Mouse (Mus musculus): ENCODE data around the gene Noc3l.

The Noc3l gene

DNA sequence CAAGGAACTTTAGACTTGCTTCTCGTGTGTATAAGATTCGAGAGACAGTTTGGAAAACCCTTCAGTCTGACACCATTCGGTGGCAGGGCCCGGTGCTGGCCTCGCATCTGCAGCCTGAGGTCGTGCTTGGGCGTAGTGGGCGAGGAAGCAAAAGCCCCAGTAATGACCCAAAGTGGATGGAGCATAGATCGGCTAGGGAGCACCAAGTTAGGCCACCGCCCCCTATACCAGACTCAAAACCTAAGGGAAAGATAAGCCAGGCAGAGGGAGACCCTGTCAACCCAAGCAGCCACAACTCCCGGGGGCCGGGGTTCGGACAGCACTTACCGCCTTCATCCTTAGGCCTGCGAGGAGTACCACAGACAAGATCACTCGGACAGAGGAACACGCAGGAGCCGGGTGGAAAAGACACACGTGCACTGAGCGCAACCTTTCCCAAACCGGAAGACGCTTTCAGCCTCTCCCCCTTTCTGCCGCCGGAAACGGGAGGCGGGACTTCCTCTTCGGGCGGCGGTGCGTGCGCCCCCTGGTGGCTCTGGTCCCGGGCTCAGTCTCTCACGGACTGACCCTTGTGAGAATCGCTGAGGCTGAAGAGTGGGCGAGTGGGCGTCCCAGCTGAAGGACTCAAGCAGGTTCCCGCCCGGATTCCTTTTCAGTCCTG, at the start of gene Noc3l:
Noc3l (minus strand) TSS at position 472 of the 661 bp plus-strand sequence.
- DNase-seq: peak; percentile 98

DNA sequence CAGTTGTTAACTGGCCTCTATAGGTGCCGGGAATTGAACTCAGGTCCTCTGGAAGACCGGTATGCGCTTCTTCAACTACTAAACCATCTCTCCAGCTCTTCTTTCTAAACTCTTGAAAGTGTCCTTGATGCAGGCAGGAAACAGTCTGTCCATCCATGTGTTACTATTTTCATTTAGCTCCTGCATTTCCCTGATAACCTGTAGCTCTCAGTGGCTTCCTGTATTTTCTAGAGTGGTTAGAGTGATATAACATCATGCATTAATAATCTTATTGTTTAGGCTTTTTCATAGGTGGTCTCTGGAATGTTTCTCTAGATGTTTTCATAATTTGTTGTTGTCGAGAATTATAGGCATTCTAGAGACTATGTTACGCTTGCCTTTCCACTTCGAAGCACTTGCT, 43.5 kb upstream of the Noc3l start:
- no peak for DNase-seq

DNA sequence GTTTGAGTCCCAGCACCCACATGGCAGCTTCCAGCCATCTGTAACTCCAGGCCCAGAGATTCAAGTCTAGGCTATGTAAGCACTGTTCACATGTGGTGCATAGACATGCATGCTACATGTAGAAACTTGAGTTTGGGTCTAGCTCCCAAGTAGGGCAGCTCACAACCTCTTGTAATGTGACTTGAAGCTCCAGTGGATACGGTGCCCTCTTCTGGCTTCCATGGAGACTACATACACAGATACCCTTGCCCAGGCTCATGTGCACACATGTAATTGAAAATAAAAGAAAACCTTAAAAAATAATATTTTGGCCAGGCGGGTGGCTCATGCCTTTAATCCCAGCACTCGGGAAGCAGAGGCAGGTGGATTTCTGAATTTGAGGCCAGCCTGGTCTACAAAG, 39.2 kb upstream of the Noc3l start:
- no peak for DNase-seq

DNA sequence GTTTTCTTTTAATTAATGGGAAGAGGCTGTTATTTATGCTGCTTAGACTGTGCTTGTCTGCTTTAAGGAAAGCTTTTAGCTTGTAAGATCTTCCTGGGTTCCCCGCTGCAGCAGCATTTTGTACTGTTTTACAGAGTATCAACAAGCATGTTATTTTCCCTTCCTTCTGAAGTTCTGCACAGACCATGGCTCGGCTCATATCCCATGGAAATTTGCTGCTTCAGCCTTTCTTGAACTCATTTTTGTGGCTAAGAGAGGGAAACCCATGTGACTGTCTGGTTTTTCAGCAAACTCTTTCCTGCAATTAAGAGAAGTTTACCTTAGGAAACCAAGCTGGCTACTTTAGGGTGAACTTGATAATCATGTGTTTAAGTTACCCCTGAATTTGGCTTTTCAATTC, 27.3 kb upstream of the Noc3l start:
- DNase-seq: no peak

DNA sequence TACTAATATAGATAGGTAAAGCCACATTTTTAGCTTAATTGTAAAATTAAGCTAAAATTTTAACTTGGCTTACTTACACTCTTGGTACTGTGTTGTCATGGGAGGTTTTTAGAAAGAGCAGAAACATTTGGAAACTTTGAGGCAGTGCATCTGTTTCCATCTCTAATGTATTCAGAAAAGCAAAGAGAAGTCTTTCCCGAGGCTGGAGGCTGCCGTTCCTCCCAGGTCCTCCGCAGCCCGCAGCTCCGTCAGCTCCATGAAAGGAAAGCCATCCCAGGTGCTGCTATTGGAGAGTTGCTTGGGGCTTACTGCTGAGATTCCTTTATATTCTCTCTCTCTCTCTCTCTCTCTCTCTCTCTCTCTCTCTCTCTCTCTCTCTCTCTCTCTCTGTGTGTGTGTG, 25.8 kb upstream of the Noc3l start:
- DNase-seq: no peak

DNA sequence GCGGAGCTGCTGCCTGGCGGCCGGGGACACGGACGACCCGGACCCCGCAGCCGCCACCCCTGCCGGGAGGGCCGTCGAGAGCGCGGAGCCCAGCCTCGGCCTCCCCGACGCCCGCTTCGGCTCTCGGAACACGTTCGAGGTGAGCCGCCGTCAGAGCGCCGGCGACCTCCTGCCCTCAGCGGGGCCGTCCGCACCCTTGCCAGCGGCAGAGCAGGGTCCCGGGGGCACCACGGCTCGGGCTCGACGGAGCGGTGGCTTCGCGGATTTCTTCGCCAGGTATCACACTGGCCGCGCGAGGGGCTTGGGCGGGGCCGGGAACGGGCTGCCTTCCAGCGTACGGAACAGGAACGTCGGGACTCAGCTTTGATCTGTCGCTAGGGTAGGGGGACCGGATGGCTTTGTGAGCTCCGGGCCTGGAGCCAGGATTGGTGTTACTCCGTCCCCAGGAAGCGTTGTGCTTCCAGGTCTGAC, 18.2 kb upstream of the Noc3l start:
- peak; percentile 97 for DNase-seq

DNA sequence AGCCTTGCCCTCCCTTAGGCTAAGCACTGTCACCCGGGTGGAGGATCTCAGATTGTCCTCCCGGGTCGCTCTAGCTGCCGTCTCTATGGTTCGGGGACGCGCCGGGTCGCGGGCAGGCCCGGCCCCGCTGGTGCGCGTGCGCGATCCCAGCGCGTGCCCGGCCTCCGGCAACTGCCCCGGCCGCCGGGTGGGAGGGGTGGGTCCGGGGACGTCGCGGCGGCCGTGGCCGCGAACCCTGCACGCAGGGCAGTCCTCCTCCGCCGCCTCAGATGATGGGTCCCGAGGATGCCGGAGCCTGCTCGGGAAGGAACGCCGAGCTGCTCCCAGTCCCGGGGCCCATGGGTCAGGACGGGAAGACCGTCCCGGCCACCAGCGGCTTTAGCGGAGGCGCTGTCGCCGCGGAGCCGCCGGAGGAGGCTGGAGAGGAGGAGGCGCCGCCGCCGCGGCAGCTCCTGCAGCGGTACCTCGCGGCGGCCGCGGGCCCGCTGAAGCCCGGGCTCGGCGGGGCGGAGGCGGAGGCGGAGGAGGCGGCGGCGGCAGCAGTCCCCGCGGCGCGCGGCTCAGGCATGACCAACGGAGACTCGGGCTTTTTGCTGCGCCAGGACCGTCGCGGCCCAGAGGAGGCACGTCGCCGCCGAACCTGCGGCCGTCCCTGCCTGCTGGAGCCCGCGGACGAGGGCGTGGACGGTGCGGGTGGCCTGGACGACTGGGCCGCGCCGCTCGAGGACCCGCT, 17.6 kb upstream of the Noc3l start, which contains the start of gene Tbc1d12:
Tbc1d12 (plus strand) TSS at position 142 of the 733 bp plus-strand sequence.
- peak; percentile 99 for DNase-seq

DNA sequence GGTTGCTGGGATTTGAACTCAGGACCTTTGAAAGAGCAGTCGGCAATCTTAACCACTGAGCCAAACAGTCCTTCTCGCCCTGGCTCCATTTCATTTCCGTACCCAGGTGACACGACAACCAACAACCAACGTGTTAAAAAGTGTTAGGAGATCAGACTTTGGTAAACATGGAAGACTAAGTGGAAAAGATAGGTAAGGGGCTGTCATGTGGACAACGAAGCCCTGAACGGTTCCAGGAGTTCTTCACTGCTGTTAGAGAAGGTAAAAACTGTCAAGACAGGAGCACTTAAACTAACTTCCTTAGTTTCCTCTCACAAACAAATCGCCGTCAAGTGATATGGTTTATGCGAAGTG, 17.0 kb upstream of the Noc3l start:
- DNase-seq: no peak

DNA sequence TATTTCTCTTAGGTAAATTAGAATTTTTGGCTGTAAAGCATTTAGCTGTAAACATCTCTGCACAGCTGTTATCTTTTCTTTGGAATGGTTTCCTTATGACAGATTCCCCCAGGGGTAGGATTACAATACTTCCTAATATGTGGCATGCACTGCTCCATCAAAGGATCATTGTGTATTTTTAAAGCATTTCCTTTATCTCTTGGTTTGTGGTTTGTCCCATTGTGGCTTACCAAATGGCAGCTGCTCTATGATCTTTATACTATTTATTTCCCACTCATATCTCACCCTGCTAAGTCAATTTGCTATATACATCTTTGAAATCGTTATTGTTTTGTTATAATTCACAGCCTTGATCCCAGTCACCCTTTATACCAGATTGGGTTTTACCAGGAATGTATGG, 14.2 kb upstream of the Noc3l start:
- DNase-seq: no peak

DNA sequence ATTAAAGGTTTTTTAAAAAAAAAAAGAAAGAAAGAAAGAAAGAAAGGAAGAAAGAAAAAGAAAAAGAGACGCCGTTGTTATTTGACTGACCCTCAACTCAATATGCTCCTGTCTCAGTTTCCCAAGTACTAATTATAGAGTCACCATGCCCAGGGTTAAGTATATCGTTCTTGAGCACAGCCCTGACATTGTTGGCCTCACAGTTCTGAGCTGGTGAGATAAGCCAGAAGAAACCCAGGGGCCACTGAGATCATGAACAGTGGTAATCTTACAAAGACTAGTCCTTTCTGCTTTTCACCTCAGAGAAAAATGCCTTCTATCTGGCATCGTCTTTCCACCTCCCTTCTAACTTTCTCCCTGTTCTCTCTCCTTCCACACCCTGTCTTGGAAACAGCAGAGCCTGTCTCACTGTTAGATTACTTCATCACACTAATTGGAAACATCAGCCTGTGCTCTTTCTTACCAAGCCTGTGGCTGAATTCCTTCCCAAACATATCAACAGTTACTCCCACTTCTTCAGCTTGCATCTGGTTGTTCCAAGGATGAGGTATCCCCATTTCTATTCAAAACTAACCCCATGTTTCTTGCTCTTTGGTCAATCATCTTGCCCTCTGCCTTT, 1.3 kb upstream of the Noc3l start:
- peak; percentile 84 for DNase-seq

DNA sequence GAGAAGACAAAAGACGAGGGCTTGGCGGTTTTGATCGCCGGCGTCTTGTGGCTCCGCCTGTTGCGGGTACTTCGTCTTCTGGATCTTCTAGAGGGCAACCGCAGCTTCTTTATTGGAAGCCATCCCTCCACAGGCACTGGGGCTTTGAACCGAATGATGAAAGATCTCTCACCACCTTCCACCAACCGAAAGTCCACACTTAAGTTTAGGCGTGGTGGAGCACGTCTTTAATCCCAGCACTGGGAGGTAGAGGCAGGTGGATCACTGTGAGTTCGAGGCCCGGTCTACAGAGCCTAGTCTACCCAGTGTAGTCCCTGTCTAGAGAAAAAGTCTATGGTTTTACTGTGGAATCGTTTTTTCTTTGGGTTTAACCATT, 378 bp upstream of the Noc3l start:
- no peak for DNase-seq

DNA sequence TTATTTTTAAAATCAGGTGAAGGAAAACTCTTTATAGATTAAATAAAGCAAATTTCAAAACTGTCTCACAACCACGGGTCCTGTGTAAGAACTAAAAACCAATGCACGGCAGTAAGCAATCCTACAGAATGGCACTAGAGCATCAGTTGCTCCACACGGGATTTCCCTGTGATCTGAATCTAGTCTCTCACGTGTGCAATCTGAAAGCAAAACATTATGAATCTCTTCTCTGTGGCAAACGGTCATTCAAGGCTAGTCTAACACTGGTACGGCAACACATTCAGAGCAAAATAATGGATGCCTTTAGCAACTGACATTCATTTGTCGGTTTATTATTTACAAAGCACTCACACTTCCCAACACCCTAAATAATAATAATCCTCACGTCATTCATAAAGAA, 846 bp downstream of the Noc3l start:
- DNase-seq: no peak

DNA sequence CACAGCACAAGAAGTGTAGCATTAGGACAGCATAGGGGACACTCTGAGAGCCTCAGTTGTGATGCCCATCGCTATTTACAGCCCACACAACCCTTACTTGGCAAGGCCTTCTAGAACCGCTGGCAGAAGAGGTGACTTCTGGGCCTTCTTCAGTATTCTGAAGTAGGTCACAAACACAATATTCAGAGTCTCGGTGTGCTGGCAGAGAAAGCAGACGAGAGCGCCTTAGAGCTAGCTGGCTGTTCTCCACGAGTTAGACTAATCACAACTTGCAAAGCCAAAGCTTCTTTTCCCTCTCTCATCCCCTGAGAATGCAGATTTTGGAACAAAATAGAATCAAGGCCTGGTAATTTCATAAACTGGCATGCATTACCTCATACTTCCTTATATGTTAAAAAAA, 20.2 kb downstream of the Noc3l start:
- DNase-seq: peak; percentile 85

DNA sequence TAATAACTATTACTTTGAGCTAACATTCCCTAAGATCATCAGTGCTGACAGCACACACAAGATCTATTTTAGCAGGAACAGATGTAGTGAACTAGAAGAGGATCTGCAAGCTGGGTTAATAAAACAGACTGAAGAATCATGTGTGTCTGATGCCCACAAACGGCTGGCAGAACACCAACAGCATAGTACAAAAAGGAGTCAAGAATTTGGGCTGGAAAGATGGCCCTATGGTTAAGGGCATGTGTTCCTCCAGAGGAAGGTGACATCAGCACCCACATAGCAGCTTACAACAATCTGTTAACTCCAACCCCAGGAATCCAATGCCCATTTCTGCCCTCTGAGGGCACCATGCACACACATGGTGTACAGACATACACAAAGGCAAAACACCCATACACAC, 20.7 kb downstream of the Noc3l start:
- DNase-seq: peak; percentile 74

DNA sequence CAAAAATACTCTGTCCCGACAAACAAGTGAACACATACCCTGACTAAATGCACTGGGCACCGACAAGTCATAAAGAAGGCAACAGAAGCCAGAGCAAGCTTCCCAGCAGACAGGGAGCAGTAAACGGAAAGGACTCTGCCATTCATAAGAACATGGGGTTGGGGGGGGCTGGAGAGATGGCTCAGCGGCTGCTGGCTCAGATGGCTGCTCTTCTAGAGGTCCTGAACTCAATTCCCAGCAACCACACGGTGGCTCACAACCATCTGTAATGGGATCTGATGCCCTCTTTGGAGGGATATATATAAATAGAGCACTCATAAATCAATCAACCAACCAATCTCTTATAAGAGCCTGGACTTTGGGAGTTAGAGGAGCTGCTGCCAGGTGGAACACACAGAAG, 22.5 kb downstream of the Noc3l start:
- DNase-seq: peak; percentile 34

DNA sequence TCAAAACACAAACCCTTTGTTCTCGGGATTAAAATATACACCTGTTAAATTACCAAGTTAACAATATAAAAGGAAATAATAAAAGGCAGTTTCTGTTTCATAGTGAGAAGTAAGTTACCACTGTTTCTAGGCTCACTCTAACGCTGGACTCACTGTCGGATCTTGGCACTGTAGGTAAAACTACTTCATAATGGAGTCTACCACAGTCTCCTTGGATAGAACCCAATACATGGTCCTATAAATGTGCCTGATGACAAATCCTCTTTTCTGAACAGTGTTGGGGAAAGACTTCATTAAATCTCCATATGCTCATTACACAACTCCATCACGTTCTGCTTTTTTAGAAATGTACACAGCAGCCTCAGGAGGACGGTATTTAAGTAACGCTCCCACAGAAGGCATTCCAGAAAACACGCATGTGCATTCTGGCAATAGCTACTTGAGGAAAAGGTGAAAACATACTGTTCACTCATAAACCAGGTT, 25.4 kb downstream of the Noc3l start:
- no peak for DNase-seq

DNA sequence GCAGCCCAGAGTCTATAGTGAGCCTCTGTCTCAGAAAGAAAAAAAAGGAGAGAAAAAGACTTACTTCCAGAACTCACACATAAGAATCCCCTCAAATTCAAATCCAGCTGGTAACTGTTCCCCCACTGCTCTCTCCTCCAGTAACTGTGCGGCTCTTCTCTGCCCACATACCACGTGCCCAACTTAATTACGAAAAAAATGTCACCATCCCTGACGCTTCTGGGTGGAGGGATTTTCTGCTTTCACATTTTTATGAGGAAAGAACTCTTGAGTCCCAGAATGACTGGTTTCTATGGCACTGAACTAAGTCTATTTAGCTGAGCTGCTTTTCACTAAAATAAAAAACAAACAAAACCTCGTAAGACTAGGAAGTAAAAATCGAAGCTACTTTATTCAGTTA, 31.3 kb downstream of the Noc3l start:
- peak; percentile 27 for DNase-seq

DNA sequence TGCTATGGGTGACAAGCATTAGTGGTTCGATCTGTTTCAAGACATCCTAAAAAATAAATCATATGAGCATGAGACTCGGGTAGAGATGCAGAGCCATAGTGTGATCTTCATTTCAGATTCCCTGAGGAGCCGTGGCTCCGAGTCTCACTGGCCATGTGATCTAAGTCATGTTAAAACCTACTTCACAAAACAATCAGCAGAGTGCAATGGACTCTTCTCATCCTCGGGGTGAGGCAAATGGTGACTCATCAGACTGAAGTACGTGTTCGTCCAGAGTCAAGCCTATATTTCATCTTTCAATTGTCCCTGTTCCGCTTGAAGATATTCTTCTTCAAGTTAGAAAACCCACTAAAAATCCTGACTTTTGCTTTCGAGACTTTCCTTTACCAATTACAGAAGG, 35.5 kb downstream of the Noc3l start:
- peak; percentile 29 for DNase-seq

DNA sequence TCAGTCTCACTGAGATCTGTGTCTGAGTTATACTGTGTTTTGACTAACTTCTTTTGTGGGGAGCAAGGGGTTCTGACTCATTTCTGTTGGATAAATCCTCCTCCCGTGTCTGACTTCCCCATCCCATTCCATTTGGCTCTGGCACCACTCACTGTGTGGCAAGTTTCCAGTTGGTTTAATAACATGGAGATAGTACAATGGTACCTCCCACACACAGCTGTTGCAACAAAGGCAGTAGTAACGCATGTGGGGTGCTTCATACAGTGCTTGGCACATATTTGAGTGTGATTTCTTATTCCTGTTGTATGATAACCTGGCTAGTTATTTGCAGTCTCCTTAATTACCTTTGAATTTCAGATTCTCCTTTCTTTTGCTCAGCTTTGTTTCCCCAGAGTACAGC, 40.2 kb downstream of the Noc3l start:
- peak; percentile 90 for DNase-seq

DNA sequence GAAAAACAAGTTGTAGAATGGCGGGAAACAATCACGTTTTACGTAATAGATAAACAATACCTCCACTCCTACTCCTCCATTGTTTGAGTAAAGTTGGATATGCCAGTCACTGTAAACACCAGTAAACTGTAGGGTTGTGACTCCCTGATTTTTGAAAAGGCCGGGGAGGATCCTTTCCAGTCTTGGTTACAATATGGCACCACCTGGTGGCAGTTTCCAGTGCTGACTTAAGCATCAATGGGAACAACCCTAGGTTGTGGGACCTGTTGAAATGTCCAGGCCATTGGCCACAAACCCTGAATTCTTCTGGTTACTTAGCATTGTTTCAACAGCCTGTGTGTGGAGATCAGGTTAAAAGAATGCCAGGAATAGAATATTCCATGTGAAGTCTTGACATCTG, 43.5 kb downstream of the Noc3l start:
- DNase-seq: peak; percentile 86

DNA sequence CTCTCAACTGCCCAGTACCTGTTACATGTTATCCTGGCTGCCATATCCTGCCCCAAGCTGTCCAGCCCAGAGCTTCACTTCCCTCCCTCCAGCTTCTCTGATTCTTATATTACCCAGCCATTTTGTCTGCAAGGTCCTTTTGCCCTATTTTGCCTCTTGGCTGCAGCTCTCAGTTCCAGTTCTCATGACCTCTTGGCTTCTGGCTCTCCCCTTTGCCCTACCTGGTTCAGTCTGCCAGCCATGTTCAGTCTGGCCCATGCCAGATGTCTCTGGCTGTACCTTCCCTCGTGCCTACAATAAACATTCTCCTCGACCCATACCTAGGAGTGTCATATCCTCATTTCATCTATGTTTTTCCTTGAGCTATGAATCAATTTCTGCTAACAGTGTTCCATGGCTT, 52.7 kb downstream of the Noc3l start:
- peak; percentile 80 for DNase-seq

DNA sequence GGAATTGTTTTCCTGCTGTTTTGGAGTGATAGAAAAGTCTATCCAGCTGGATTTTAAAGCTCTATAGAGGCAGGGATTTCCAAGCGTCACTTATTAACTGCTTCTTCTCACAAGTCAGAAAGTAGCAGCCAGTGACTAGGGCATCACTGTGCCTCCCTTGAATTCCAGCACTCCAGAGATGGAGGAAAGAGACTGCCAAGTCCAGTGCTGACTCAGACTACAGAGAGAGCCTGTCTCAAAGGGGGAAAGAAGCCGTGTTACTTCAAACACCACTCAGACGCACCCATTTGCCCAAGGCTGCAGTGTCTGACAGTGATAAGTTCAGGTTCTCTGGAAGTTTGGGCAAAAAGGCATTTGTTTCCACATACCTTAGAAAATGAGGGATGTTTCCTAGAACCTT, 58.6 kb downstream of the Noc3l start:
- peak; percentile 85 for DNase-seq

DNA sequence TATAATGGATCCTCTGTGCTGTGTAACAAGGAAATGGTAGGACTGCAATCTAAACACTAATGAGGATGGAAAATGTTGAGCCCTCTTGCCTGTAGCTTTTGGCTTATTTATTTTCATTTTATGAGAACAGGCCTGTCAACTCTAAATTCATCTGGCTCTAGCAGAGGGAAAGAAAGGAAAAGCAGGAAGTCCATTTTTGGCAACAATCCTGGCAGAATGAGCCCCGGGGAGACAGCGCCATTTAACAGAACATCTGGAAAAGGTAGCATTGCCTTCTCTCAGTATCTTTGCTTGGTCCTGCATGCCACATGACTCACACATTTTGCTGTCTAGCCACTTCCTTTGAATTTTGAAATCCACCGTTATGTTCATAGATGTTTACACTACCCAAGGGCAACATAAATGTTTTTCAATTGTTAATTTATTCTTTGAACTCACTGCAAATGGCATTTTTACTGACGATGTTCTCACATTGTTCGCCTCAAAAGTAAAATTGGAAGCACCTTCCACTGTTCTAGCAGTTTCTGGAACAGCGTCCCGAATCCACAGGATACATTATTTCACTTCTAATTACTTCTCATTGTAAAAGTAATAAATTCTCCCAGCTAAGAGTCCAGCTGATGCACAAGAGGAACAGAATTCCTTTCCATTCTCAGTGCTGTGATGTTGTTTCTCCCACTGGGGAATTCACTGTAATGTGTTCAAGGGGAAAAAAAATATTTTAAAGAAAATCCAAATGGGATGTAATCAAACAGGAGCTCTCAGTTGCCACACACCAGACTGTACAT, 60.2 kb downstream of the Noc3l start:
- DNase-seq: peak; percentile 93

Data from heart, adult 11 months (tissue).